Mouse (Mus musculus) MN1 (cell line): ENCODE measurements at regions not wholly inside any gene's neighbourhood (a gene's known extent, or its start where the extent isn't known, plus 50 kb on each side); places are given as distances from the start of the nearest gene placed in this dataset.
"Not testable (repeated sequence)": the region's sequence is repeated elsewhere in the genome, so short reads cannot be mapped to it uniquely, and the experiment has no call there.

ENCODE experiments used
- DNase-seq: peaks from one replicate; pipeline ENCODE4 v3.0.0-alpha.2; 2016; ENCODE audit warnings: low spot score

DNA sequence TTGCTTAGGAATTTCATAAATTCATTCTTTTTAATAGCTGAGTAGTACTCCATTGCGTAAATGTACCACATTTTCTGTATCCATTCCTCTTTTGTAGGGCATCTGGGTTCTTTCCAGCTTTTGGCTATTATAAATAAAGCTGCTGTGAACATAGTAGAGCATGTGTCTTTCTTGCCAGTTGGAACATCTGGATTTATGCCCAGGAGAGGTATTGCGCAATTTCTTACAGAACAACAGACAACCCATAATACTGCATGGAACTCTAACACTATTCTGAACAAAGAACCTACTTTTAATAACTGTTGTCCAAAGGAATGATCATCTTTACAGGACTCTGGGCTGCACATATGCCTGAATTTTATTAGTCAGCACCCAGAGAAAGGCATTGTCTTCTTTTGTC, 373.4 kb downstream of the Casp12 start:
- DNase-seq: not testable (repeated sequence)

DNA sequence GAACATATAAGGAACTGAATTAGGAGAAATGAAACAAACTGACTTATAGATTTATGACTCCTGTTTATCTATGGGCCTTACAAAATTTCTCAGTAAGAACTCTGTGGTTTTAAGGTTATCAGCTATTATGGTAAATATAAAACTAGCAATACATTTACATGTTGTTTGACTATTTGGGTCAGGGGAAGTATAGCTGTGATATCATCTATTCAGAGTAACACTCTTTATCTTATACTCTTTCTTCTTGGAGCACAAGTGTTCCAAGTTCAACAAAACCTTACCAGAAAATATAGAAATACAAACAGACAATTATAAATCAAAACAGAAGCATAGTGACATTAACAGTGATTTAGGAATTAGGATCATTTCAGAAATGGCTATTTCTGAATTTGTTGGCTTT, 383.6 kb downstream of the Casp12 start:
- DNase-seq: no peak

DNA sequence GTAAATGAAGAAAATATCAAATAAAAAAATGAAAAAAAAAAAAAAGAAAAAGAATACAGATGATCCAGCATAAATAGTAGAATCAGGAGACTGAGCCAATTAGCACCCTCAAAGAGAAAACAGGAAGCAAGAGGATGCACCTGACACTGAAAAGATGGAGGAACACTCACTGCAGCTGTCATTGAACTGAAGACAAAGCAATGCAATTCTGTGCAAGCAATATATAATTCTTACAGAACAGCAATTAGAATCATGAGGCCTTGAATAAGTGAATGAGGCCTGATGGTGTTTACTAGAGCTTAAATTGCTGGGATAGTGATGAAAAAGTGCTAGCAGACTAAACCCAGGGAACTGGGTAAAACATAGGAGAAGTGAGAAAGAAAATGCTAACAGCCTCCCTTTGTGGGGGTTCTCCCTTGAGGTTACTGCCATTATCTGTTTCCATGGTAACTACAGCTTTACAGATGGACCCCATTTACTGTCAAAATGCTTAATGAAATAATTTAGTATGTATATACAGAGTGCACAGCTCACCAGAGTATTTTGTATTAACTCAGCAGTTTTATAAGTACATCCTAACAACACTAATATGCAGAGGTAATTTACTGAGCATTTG, 407.6 kb downstream of the Casp12 start:
- DNase-seq: no peak

DNA sequence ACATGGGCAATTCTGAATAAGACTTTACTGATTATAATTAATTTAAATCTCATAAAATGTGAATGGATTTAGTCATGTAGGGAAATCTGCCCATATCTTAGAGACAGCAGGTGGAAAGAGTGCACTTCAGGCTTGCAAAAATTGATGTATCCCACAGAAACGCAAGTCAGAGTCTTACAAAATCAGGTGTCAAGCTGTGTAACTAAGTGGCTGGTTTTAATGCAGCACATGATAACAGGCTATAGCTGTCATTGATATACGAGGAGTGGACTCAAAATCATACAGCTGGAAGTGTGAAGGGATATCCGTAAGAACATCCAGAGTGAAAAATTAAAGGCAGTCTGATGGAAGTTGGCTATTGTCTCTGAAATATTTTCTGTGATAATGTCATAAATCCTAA, 408.6 kb downstream of the Casp12 start:
- DNase-seq: no peak

DNA sequence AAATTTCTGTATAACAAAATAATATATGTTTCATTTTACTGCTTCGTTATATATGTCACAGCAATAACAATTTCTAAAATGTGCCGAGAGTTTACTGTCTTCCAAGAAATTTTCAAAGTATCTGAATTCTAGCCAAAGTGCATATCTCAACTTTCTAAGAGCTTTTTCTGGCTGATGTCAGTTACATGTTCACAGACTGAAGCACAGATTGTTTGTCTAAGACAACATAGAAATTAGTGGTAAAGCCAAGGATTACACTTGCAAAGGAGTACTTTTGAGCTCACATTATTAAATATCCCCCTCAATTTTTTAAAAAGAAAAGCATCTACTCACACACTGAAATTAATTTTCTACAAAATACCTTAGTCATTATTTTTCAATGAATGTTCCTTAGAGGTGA, 407.2 kb upstream of the Pdgfd start:
- no peak for DNase-seq

DNA sequence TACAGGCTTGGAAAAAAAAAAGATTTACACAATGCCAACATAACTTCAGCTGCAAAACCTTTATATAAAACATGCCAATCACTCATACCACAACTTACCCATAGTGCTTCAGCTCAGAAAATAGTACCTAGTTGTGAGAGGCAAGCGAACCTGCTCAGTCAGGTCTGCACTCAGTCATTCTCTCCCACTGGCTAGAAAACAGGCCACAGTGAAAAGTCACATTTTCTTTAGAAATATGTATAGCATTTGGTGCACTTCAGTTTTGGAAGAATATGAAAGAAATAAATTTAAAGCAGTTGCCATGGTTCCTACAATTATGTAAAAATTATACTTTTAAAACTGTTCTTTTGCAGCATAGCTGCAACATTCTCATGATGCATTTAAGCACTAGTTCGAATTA, 398.5 kb upstream of the Pdgfd start:
- no peak for DNase-seq

DNA sequence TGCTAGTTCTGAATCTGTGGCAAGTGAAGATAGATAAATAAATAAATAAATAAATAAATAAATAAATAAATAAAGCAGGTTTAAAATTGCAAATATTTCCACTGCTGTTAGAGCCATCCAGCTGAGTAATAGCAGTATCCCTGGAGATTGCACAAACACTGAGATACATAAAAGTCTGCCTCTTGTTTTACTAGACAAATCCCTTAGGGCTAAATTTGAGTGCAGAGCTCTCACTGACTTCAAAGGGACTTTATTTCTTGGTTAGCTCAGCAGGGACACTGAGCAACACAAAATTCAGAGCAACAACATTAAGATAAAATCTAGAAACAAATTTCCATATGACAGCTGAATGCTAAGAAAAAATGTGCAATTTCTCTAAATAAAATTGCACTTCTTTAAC, 397.2 kb upstream of the Pdgfd start:
- no peak for DNase-seq
